Mouse (Mus musculus): ENCODE results near the gene Fxyd3.

DNA sequence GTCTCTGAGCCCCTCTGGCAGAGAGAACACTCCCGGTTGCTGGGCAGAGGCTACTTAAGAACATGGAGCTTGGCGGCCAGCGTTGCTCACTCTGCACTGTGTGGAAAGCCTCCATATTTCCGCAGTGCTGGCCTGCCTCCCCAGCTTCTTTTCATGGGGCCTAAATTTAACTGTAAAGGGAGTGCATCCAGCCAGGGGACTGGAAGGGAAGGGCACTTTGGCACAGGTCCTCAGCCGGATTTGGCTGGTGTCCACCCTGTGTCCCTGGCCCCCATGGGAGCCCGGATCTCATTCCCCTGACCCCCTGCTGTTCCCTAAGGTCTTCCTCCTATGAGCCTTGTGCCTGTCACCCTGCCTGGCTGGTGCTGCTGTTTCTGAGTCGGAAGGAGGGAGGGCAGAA, 42.0 kb upstream of the Fxyd3 start:
- TF ChIP-seq CTCF (IDR thresholded peaks at IDR 0.05; ENCODE audit: extremely low read depth, insufficient read depth, low read length) (no peak), POLR2A (IDR thresholded peaks at IDR 0.05; ENCODE audit: extremely low read depth, insufficient read depth, low read length) (no peak)

All from cortical plate, adult 2 months (tissue).